8 mouse cellular contexts compared by ENCODE assay signal in the genomic region with DNA sequence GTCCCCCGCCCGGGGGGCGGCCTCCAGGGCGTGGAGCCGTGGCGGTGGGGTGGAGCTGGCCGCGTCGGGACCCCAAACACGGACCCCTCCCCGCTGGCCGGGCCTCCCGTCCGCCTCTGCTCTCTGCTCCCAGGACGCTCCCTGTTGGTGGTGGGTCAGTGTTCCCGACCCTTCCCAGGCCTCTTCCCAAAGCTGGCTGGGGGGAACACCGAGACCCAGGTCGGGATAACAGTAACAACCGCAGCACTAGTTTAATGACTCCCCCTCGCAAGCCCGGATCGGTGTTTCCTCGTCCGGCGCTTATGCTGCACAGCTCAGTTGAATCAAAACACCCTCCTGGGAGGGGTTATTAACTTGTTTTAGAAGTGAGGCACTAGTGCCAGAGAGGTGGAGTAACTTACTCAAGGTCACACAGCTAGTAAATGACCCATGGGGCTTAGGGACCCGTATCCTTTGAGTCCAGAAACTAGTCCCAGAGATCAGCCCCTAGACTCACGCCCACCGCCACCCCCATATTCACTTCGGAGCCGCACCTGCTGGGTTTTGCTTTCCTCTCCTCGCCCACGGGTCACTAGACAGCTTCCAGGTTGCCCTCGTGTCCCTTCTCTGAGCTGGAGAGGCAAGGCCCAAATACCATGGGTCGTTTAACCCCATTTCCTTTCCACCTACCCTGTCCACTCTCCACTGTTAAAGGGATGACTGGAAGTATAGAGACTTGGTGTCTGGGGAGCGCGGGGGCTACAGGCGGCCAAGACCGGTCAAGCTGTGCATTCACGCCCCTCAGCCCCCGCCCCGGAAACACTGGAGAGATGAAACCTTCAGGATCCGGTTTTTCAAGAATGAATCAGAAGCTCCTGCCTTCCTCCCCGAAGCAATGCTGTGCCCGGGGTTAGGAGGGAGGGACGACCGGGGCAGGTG. TPM values are rescaled to one million over a fixed set of nuclear protein-coding genes. Genes with fewer than 3 reads are reported as not detected.
DNase-seq lines count a peak whose midpoint lies in the region; ATAC-seq and TF ChIP-seq lines count a peak whose summit lies in the region.

No protein-coding gene starts in this region.

- H3K9me3 ChIP-seq in hindbrain, embryonic 10.5 days, result no peaks in the 10 kb centered on the region
- no peaks in the 10 kb centered on the region for H3K9me3 ChIP-seq in liver, embryonic 15.5 days (replicated peaks)

- H3K27ac ChIP-seq in cortical plate, adult 2 months (ENCODE audit: insufficient read depth, low read length), result 0 out of 2 replicates have a peak overlapping the region, but pooled peaks have one; percentile 32
- H3K27ac ChIP-seq in hindbrain, embryonic 10.5 days, result peak overlapping the region; percentile 96
- H3K27ac ChIP-seq in liver, embryonic 15.5 days (replicated peaks), result peak overlapping the region; percentile 86
- H3K27ac ChIP-seq in olfactory bulb, adult 2 months (ENCODE audit: insufficient read depth, low read depth, low read length), result no peak overlapping the region

- H3K36me3 ChIP-seq in hindbrain, embryonic 10.5 days, result peaks cover 35% of the 10 kb centered on the region
- 0 out of 2 replicates have a peak, but pooled peaks cover 4% of the 10 kb centered on the region for H3K36me3 ChIP-seq in liver, embryonic 15.5 days (replicated peaks)

- WGBS in hindbrain, embryonic 10.5 days, result 4% methylated on average over 46 of the region's 46 CpGs
- under 1% methylated on average over 46 of the region's 46 CpGs for WGBS in liver, embryonic 15.5 days (ENCODE audit: insufficient replicate concordance)
- under 1% methylated on average over 46 of the region's 46 CpGs for WGBS in olfactory bulb, adult 2 months

- peak overlapping the region; percentile 78 for H3K4me3 ChIP-seq in cortical plate, adult 2 months (ENCODE audit: insufficient read depth, low read length)
- H3K4me3 ChIP-seq in hindbrain, embryonic 10.5 days, result peak overlapping the region; percentile 92
- peak overlapping the region; percentile 89 for H3K4me3 ChIP-seq in liver, embryonic 15.5 days (replicated peaks)
- H3K4me3 ChIP-seq in olfactory bulb, adult 2 months (ENCODE audit: insufficient read depth, low read depth, low read length), result peak overlapping the region; percentile 91

- H3K27me3 ChIP-seq in hindbrain, embryonic 10.5 days (ENCODE audit: insufficient read depth, poor library complexity, severe bottlenecking), result no peaks in the 10 kb centered on the region
- no peaks in the 10 kb centered on the region; the same call in 1 of the 2 replicates for H3K27me3 ChIP-seq in liver, embryonic 15.5 days

- peak; percentile 27 for DNase-seq in cerebellum, adult 11-12 months
- DNase-seq in 416B (ENCODE audit: low read depth), result peak; percentile 73
- peak; percentile 44 for DNase-seq in hindbrain, embryonic 10.5 days (ENCODE audit: low spot score)
- DNase-seq in left cerebral cortex, postnatal 25 days (ENCODE audit: low spot score in 2 of 2), result no peak

- H3K4me1 ChIP-seq in cortical plate, adult 2 months (ENCODE audit: control insufficient read depth, insufficient read depth, low read length), result peaks cover 2% of the 10 kb centered on the region; the same call in 1 of the 2 replicates
- H3K4me1 ChIP-seq in hindbrain, embryonic 10.5 days (replicated peaks), result peaks cover 22% of the 10 kb centered on the region
- H3K4me1 ChIP-seq in liver, embryonic 15.5 days (replicated peaks), result peaks cover 57% of the 10 kb centered on the region
- peaks cover 13% of the 10 kb centered on the region for H3K4me1 ChIP-seq in olfactory bulb, adult 2 months (ENCODE audit: control insufficient read depth, insufficient read depth, low read length)

- TF ChIP-seq POLR2A in cortical plate, adult 2 months (IDR thresholded peaks at IDR 0.05; ENCODE audit: extremely low read depth, insufficient read depth, low read length), result no peak
- no peak for TF ChIP-seq POLR2A in olfactory bulb, adult 2 months (IDR thresholded peaks at IDR 0.05; ENCODE audit: insufficient read depth, low read depth, low read length)

- peak overlapping the region; percentile 95 for H3K9ac ChIP-seq in liver, embryonic 15.5 days

- TF ChIP-seq CTCF in cortical plate, adult 2 months (IDR thresholded peaks at IDR 0.05; ENCODE audit: extremely low read depth, insufficient read depth, low read length), result no peak
- no peak for TF ChIP-seq CTCF in olfactory bulb, adult 2 months (IDR thresholded peaks at IDR 0.05; ENCODE audit: insufficient read depth, low read depth, low read length)

- peak overlapping the region; percentile 91 for H3K4me2 ChIP-seq in liver, embryonic 15.5 days

- no peak; the same call in 1 of the 2 replicates for ATAC-seq in cerebellum, adult (ENCODE audit: insufficient number of reproducible peaks, low FRiP score, low TSS enrichment)
- peak; percentile 45 for ATAC-seq in liver, embryonic 15.5 days (ENCODE audit: insufficient read depth)

- intact Hi-C loops in left cerebral cortex, postnatal 25 days (cut with DNase I), result loop anchor here (1.0 kb wide), 1 partner anchor 45 kb away; a partner anchor contains a TSS

RNA-seq across cellular contexts. Expression of a gene that starts 0.5 kb away (rescaled TPM):
- 93.6 and 94.6 TPM in 2 replicates for polyA plus RNA-seq in cortical plate, adult 2 months (2012; rRNA removed)
- 221 and 240 TPM in 2 replicates for polyA plus RNA-seq in hindbrain, embryonic 10.5 days (2016; fragmentation: Nextera tagmentation; extraction: Ambion mirVana)
- 49.8 and 50.8 TPM in 2 replicates for polyA plus RNA-seq in liver, embryonic 15.5 days (2015; fragmentation: Nextera tagmentation; extraction: Ambion mirVana)
- polyA plus RNA-seq in olfactory bulb, adult 2 months (2012; ENCODE audit: insufficient read depth, insufficient read length, low replicate concordance, missing spikeins), result not detected in 2 replicates
- total RNA-seq in left cerebral cortex, postnatal 25 days (2021), result 100 to 1,000 TPM in 1 of 2 experiments, 10 to 100 TPM in 1; 99.3 to 108 TPM

RNA-seq across cellular contexts. Expression of a gene that starts 13.5 kb away (rescaled TPM):
- polyA plus RNA-seq in cortical plate, adult 2 months (2012; rRNA removed), result 1.6 and 2.2 TPM in 2 replicates
- 0.58 and 0.62 TPM in 2 replicates for polyA plus RNA-seq in hindbrain, embryonic 10.5 days (2016; fragmentation: Nextera tagmentation; extraction: Ambion mirVana)
- polyA plus RNA-seq in liver, embryonic 15.5 days (2015; fragmentation: Nextera tagmentation; extraction: Ambion mirVana), result 0.36 and 0.48 TPM in 2 replicates
- polyA plus RNA-seq in olfactory bulb, adult 2 months (2012; ENCODE audit: insufficient read depth, insufficient read length, low replicate concordance, missing spikeins), result not detected in 2 replicates
- total RNA-seq in left cerebral cortex, postnatal 25 days (2021), result 1 to 10 TPM; 1.2 to 1.5 TPM

RNA-seq across cellular contexts. Expression of a gene that starts 45.0 kb away (rescaled TPM):
- polyA plus RNA-seq in cortical plate, adult 2 months (2012; rRNA removed), result 39.7 and 41.9 TPM in 2 replicates
- polyA plus RNA-seq in hindbrain, embryonic 10.5 days (2016; fragmentation: Nextera tagmentation; extraction: Ambion mirVana), result 71.9 and 84.2 TPM in 2 replicates
- 52.7 and 56.0 TPM in 2 replicates for polyA plus RNA-seq in liver, embryonic 15.5 days (2015; fragmentation: Nextera tagmentation; extraction: Ambion mirVana)
- polyA plus RNA-seq in olfactory bulb, adult 2 months (2012; ENCODE audit: insufficient read depth, insufficient read length, low replicate concordance, missing spikeins), result not detected in 2 replicates
- 10 to 100 TPM; 56.0 to 59.1 TPM for total RNA-seq in left cerebral cortex, postnatal 25 days (2021)

RNA-seq across cellular contexts. Expression of a gene that starts 45.2 kb away (rescaled TPM):
- polyA plus RNA-seq in cortical plate, adult 2 months (2012; rRNA removed), result 854 and 882 TPM in 2 replicates
- 714 and 783 TPM in 2 replicates for polyA plus RNA-seq in hindbrain, embryonic 10.5 days (2016; fragmentation: Nextera tagmentation; extraction: Ambion mirVana)
- 329 and 344 TPM in 2 replicates for polyA plus RNA-seq in liver, embryonic 15.5 days (2015; fragmentation: Nextera tagmentation; extraction: Ambion mirVana)
- not detected in 2 replicates for polyA plus RNA-seq in olfactory bulb, adult 2 months (2012; ENCODE audit: insufficient read depth, insufficient read length, low replicate concordance, missing spikeins)
- total RNA-seq in left cerebral cortex, postnatal 25 days (2021), result 100 to 1,000 TPM; 549 to 574 TPM

RNA-seq across cellular contexts. Expression of a gene that starts 46.0 kb away (rescaled TPM):
- 60.8 and 70.2 TPM in 2 replicates for polyA plus RNA-seq in cortical plate, adult 2 months (2012; rRNA removed)
- polyA plus RNA-seq in hindbrain, embryonic 10.5 days (2016; fragmentation: Nextera tagmentation; extraction: Ambion mirVana), result 28.2 and 29.9 TPM in 2 replicates
- polyA plus RNA-seq in liver, embryonic 15.5 days (2015; fragmentation: Nextera tagmentation; extraction: Ambion mirVana), result 11.3 and 12.8 TPM in 2 replicates
- polyA plus RNA-seq in olfactory bulb, adult 2 months (2012; ENCODE audit: insufficient read depth, insufficient read length, low replicate concordance, missing spikeins), result not detected in 2 replicates
- 10 to 100 TPM; 53.2 to 72.7 TPM for total RNA-seq in left cerebral cortex, postnatal 25 days (2021)

Comparison
In these comparisons a context has a peak if more than half of its experiments do, and no peak if none do; other contexts are left out.
1. DNase-seq: peak in cerebellum, adult 11-12 months (single experiment), 416B (single experiment) and hindbrain, embryonic 10.5 days (single experiment); none in left cerebral cortex, postnatal 25 days (0 of 2).
2. RNA of a gene that starts 0.5 kb away (polyA plus RNA-seq): 221 to 240 TPM in hindbrain, embryonic 10.5 days, 93.6 to 94.6 TPM in cortical plate, adult 2 months and 49.8 to 50.8 TPM in liver, embryonic 15.5 days; not detected in olfactory bulb, adult 2 months; every median in the first group is over 10 times any median in the second.
3. Peak in every context shown above with its lines, with median percentiles within 50 percentile points of each other: H3K4me3 ChIP-seq.